Mouse (Mus musculus) megakaryocyte progenitor cell, adult 5-6 weeks (primary cell): ENCODE data around the gene Ttbk1. TPM values are rescaled to one million over a fixed set of nuclear protein-coding genes. Genes with fewer than 3 reads are reported as not detected.

Experiments used
- ATAC-seq: replicated peaks from 2 replicates; pipeline ENCODE4 v1.8.0; 2016; ENCODE audit warnings: mild to moderate bottlenecking, moderate TSS enrichment, inconsistent platforms; ENCODE audit not compliant: poor library complexity
- total RNA-seq, 2 experiments: library from RNA; stranded (forward) in 1 of 2; stranded (reverse) in 1 of 2; fragments of 157-497, 149-512 nt in 1 of 2; fragments of 200-1000 nt in 1 of 2; gene quantifications; 2 replicates each; pipeline versions ENCODE4 v1.2.3 to v1.2.4; 2015 to 2017

Ttbk1 gene
- total RNA-seq, 2 experiments from 2014 or later, result 0.02 TPM; not detected in 1

- peak; percentile 48; the same call in 1 of the 2 replicates for ATAC-seq
These were observed 58.6 kb downstream of the Ttbk1 start, which contains the start of gene Crip3 for GRCm38 (mm10) chr17:46428761-46429414. Crip3 (plus strand) TSS chr17:46428926.

GRCm38 (mm10) chr17:46426496-46426895 is 61.0 kb downstream of the Ttbk1 start:
- no peak for ATAC-seq

- peak; percentile 60; the same call in 1 of the 2 replicates for ATAC-seq
These were observed 67.8 kb downstream of the Ttbk1 start for GRCm38 (mm10) chr17:46419717-46420116.

GRCm38 (mm10) chr17:46418628-46419027 is 68.8 kb downstream of the Ttbk1 start:
- no peak for ATAC-seq

GRCm38 (mm10) chr17:46408478-46408877 is 79.0 kb downstream of the Ttbk1 start:
- peak; percentile 54; the same call in 1 of the 2 replicates for ATAC-seq

- ATAC-seq, result no peak
These were observed 92.8 kb downstream of the Ttbk1 start for GRCm38 (mm10) chr17:46394631-46395030.

GRCm38 (mm10) chr17:46393012-46393411 is 94.5 kb downstream of the Ttbk1 start:
- ATAC-seq, result peak; percentile 80

Other genes starting within 250 kb of the Ttbk1 start
- 58.7 and 59.9 TPM in 2 replicates for gene Polr1c, start 239.6 kb downstream of the Ttbk1 start, total RNA-seq (2015)
- 55.5 and 60.8 TPM in 2 replicates for gene Polr1c, start 239.6 kb downstream of the Ttbk1 start, total RNA-seq (2017)
- 31.0 and 35.9 TPM in 2 replicates for gene Yipf3, start 239.6 kb downstream of the Ttbk1 start, total RNA-seq (2015)
- 28.2 and 30.8 TPM in 2 replicates for gene Yipf3, start 239.6 kb downstream of the Ttbk1 start, total RNA-seq (2017)
- 0.32 and 0.42 TPM in 2 replicates for gene Lrrc73, start 234.1 kb downstream of the Ttbk1 start, total RNA-seq (2015)
- not detected in 2 replicates for gene Lrrc73, start 234.1 kb downstream of the Ttbk1 start, total RNA-seq (2017)
- 6.4 and 7.0 TPM in 2 replicates for gene Tjap1, start 204.6 kb downstream of the Ttbk1 start, total RNA-seq (2015)
- 8.0 and 12.9 TPM in 2 replicates for gene Tjap1, start 204.6 kb downstream of the Ttbk1 start, total RNA-seq (2017)
- gene Dlk2, start 190.3 kb downstream of the Ttbk1 start, total RNA-seq (2015), result not detected in 2 replicates
- gene Dlk2, start 190.3 kb downstream of the Ttbk1 start, total RNA-seq (2017), result not detected in 2 replicates
- 0.93 and 1.2 TPM in 2 replicates for gene Abcc10, start 159.3 kb downstream of the Ttbk1 start, total RNA-seq (2015)
- 4.1 and 4.2 TPM in 2 replicates for gene Abcc10, start 159.3 kb downstream of the Ttbk1 start, total RNA-seq (2017)
- gene Zfp318, start 103.9 kb downstream of the Ttbk1 start, total RNA-seq (2015), result 9.3 and 16.6 TPM in 2 replicates
- gene Zfp318, start 103.9 kb downstream of the Ttbk1 start, total RNA-seq (2017), result 13.1 and 15.7 TPM in 2 replicates
- gene Crip3, start 58.7 kb downstream of the Ttbk1 start, total RNA-seq (2015), result not detected in 2 replicates
- gene Crip3, start 58.7 kb downstream of the Ttbk1 start, total RNA-seq (2017), result not detected in 2 replicates
- gene Slc22a7, start 49.2 kb downstream of the Ttbk1 start, total RNA-seq (2015), result not detected in 2 replicates
- gene Slc22a7, start 49.2 kb downstream of the Ttbk1 start, total RNA-seq (2017), result not detected in 2 replicates
- 41.5 and 45.7 TPM in 2 replicates for gene Dnph1, start 9.0 kb upstream of the Ttbk1 start, total RNA-seq (2015)
- gene Dnph1, start 9.0 kb upstream of the Ttbk1 start, total RNA-seq (2017), result 20.2 and 26.3 TPM in 2 replicates
- 9.2 and 12.4 TPM in 2 replicates for gene Cul9, start 58.7 kb upstream of the Ttbk1 start, total RNA-seq (2015)
- 12.4 and 12.5 TPM in 2 replicates for gene Cul9, start 58.7 kb upstream of the Ttbk1 start, total RNA-seq (2017)
- gene Srf, start 68.5 kb upstream of the Ttbk1 start, total RNA-seq (2015), result 36.5 and 43.5 TPM in 2 replicates
- 40.0 and 47.5 TPM in 2 replicates for gene Srf, start 68.5 kb upstream of the Ttbk1 start, total RNA-seq (2017)
- 1.4 and 2.0 TPM in 2 replicates for gene Ptk7, start 141.8 kb upstream of the Ttbk1 start, total RNA-seq (2015)
- gene Ptk7, start 141.8 kb upstream of the Ttbk1 start, total RNA-seq (2017), result 3.0 and 3.6 TPM in 2 replicates
- gene Klc4, start 158.3 kb upstream of the Ttbk1 start, total RNA-seq (2015), result 1.9 and 2.9 TPM in 2 replicates
- 7.5 and 9.5 TPM in 2 replicates for gene Klc4, start 158.3 kb upstream of the Ttbk1 start, total RNA-seq (2017)
- 80.1 and 101 TPM in 2 replicates for gene Mrpl2, start 158.6 kb upstream of the Ttbk1 start, total RNA-seq (2015)
- gene Mrpl2, start 158.6 kb upstream of the Ttbk1 start, total RNA-seq (2017), result 75.5 and 84.7 TPM in 2 replicates
- gene Cul7, start 162.7 kb upstream of the Ttbk1 start, total RNA-seq (2015), result 7.3 and 7.6 TPM in 2 replicates
- gene Cul7, start 162.7 kb upstream of the Ttbk1 start, total RNA-seq (2017), result 9.1 and 14.3 TPM in 2 replicates
- gene Rrp36, start 186.7 kb upstream of the Ttbk1 start, total RNA-seq (2015), result 12.4 and 13.6 TPM in 2 replicates
- gene Rrp36, start 186.7 kb upstream of the Ttbk1 start, total RNA-seq (2017), result 70.4 and 89.7 TPM in 2 replicates
- gene Mea1, start 191.1 kb upstream of the Ttbk1 start, total RNA-seq (2015), result 47.6 and 53.5 TPM in 2 replicates
- gene Mea1, start 191.1 kb upstream of the Ttbk1 start, total RNA-seq (2017), result 74.9 and 77.6 TPM in 2 replicates
- gene Klhdc3, start 193.2 kb upstream of the Ttbk1 start, total RNA-seq (2015), result 36.4 and 40.8 TPM in 2 replicates
- 26.3 and 27.8 TPM in 2 replicates for gene Klhdc3, start 193.2 kb upstream of the Ttbk1 start, total RNA-seq (2017)
- gene Ppp2r5d, start 217.4 kb upstream of the Ttbk1 start, total RNA-seq (2015), result 25.6 and 26.9 TPM in 2 replicates
- 44.1 and 46.1 TPM in 2 replicates for gene Ppp2r5d, start 217.4 kb upstream of the Ttbk1 start, total RNA-seq (2017)
- 7.8 and 10.2 TPM in 2 replicates for gene Pex6, start 223.8 kb upstream of the Ttbk1 start, total RNA-seq (2015)
- 11.3 TPM in 2 replicates for gene Pex6, start 223.8 kb upstream of the Ttbk1 start, total RNA-seq (2017)
- gene Gnmt, start 241.5 kb upstream of the Ttbk1 start, total RNA-seq (2015), result not detected in 2 replicates
- not detected in 2 replicates for gene Gnmt, start 241.5 kb upstream of the Ttbk1 start, total RNA-seq (2017)